Mouse (Mus musculus) spleen, postnatal 4 days (tissue): ENCODE results near the gene Tmem132d.
A peak's percentile ranks its signal among the peaks of the same experiment; 100 is the strongest.

ENCODE experiments used
- DNase-seq, 2 experiments: peaks; one replicate each; pipeline ENCODE4 v3.0.0; 2022; ENCODE audit warnings: low spot score in 2 of 2

Tmem132d gene

GRCm38 (mm10) chr5:128432916-128433315, at the start of gene Tmem132d:
Gene Tmem132d, minus strand, starts transcription at chr5:128433077.
- no peak for DNase-seq

- no peak for DNase-seq
Observed at GRCm38 (mm10) chr5:128480816-128481215, 47.9 kb upstream of the Tmem132d start.

GRCm38 (mm10) chr5:128475372-128475771, 42.5 kb upstream of the Tmem132d start:
- DNase-seq, result no peak

- no peak for DNase-seq
Observed at GRCm38 (mm10) chr5:128469812-128470211, 36.9 kb upstream of the Tmem132d start.

- DNase-seq, result no peak
Observed at GRCm38 (mm10) chr5:128464514-128464913, 31.6 kb upstream of the Tmem132d start.

GRCm38 (mm10) chr5:128460605-128461004, 27.7 kb upstream of the Tmem132d start:
- DNase-seq, result no peak

- DNase-seq, result no peak
Observed at GRCm38 (mm10) chr5:128455732-128456131, 22.9 kb upstream of the Tmem132d start.

- DNase-seq, result no peak
Observed at GRCm38 (mm10) chr5:128452196-128452595, 19.3 kb upstream of the Tmem132d start.

- no peak for DNase-seq
Observed at GRCm38 (mm10) chr5:128450808-128451207, 17.9 kb upstream of the Tmem132d start.

- no peak for DNase-seq
Observed at GRCm38 (mm10) chr5:128444876-128445275, 12.0 kb upstream of the Tmem132d start.

GRCm38 (mm10) chr5:128443848-128444247, 11.0 kb upstream of the Tmem132d start:
- no peak for DNase-seq

GRCm38 (mm10) chr5:128441121-128441520, 8.2 kb upstream of the Tmem132d start:
- no peak for DNase-seq

GRCm38 (mm10) chr5:128439828-128440227, 7.0 kb upstream of the Tmem132d start:
- DNase-seq, result peak; percentile 17 to 71

- no peak for DNase-seq
Observed at GRCm38 (mm10) chr5:128438078-128438477, 5.2 kb upstream of the Tmem132d start.

- no peak for DNase-seq
Observed at GRCm38 (mm10) chr5:128436909-128437308, 4.0 kb upstream of the Tmem132d start.

GRCm38 (mm10) chr5:128435683-128436082, 2.8 kb upstream of the Tmem132d start:
- no peak for DNase-seq

- DNase-seq, result no peak
Observed at GRCm38 (mm10) chr5:128433786-128434185, 909 bp upstream of the Tmem132d start.

- no peak for DNase-seq
Observed at GRCm38 (mm10) chr5:128432422-128432821, 455 bp downstream of the Tmem132d start.

- DNase-seq, result no peak
Observed at GRCm38 (mm10) chr5:128424636-128425035, 8.2 kb downstream of the Tmem132d start.

GRCm38 (mm10) chr5:128424213-128424612, 8.7 kb downstream of the Tmem132d start:
- DNase-seq, result no peak

- no peak for DNase-seq
Observed at GRCm38 (mm10) chr5:128422090-128422489, 10.8 kb downstream of the Tmem132d start.

- DNase-seq, result no peak
Observed at GRCm38 (mm10) chr5:128418149-128418710, 14.6 kb downstream of the Tmem132d start.

- no peak for DNase-seq
Observed at GRCm38 (mm10) chr5:128414056-128414455, 18.8 kb downstream of the Tmem132d start.

- DNase-seq, result no peak
Observed at GRCm38 (mm10) chr5:128412306-128412705, 20.6 kb downstream of the Tmem132d start.
